Mouse (Mus musculus) adrenal gland, postnatal 25 days (tissue): ENCODE results near the gene Tspan4. TPM values are rescaled to one million over a fixed set of nuclear protein-coding genes. Genes with fewer than 3 reads are reported as not detected.

Experiments
- DNase-seq: peaks from one replicate; pipeline ENCODE4 v3.0.0; 2021; ENCODE audit warnings: mixed read lengths
- total RNA-seq: library from RNA; stranded (reverse); gene quantifications from 2 replicates; pipeline ENCODE4 v1.2.3, GENCODE M21; 2021

Tspan4 gene
- total RNA-seq, 1 experiment from 2014 or later, result 99.3 TPM

- no peak for DNase-seq
Observed at GRCm38 (mm10) chr7:141477578-141478269, 2.7 kb downstream of the Tspan4 start.

- DNase-seq, result no peak
Observed at GRCm38 (mm10) chr7:141478270-141478748, 3.3 kb downstream of the Tspan4 start.

- DNase-seq, result peak; percentile 52
Observed at GRCm38 (mm10) chr7:141480842-141481497, 5.9 kb downstream of the Tspan4 start.

- peak; percentile 51 for DNase-seq
Observed at GRCm38 (mm10) chr7:141481498-141482401, 6.7 kb downstream of the Tspan4 start.

GRCm38 (mm10) chr7:141482531-141483024, 7.5 kb downstream of the Tspan4 start:
- DNase-seq, result no peak

GRCm38 (mm10) chr7:141483114-141483653, 8.1 kb downstream of the Tspan4 start:
- DNase-seq, result no peak

- DNase-seq, result no peak
Observed at GRCm38 (mm10) chr7:141484186-141485120, 9.4 kb downstream of the Tspan4 start.

- DNase-seq, result no peak
Observed at GRCm38 (mm10) chr7:141485186-141485585, 10.1 kb downstream of the Tspan4 start.

- no peak for DNase-seq
Observed at GRCm38 (mm10) chr7:141485606-141486005, 10.6 kb downstream of the Tspan4 start.

GRCm38 (mm10) chr7:141486239-141486638, 11.2 kb downstream of the Tspan4 start:
- DNase-seq, result no peak

- DNase-seq, result no peak
Observed at GRCm38 (mm10) chr7:141487141-141487540, 12.1 kb downstream of the Tspan4 start.

GRCm38 (mm10) chr7:141491151-141491550, 16.1 kb downstream of the Tspan4 start:
- DNase-seq, result no peak

GRCm38 (mm10) chr7:141492738-141493137, 17.7 kb downstream of the Tspan4 start:
- no peak for DNase-seq

- DNase-seq, result no peak
Observed at GRCm38 (mm10) chr7:141493729-141494128, 18.7 kb downstream of the Tspan4 start.

- no peak for DNase-seq
Observed at GRCm38 (mm10) chr7:141495379-141495778, 20.3 kb downstream of the Tspan4 start.

GRCm38 (mm10) chr7:141495940-141496339, 20.9 kb downstream of the Tspan4 start:
- DNase-seq, result no peak

- no peak for DNase-seq
Observed at GRCm38 (mm10) chr7:141497600-141497999, 22.6 kb downstream of the Tspan4 start.

GRCm38 (mm10) chr7:141501820-141502555, 26.9 kb downstream of the Tspan4 start:
- peak; percentile 54 for DNase-seq

- DNase-seq, result no peak
Observed at GRCm38 (mm10) chr7:141502556-141502905, 27.5 kb downstream of the Tspan4 start.

GRCm38 (mm10) chr7:141506278-141506677, 31.2 kb downstream of the Tspan4 start:
- no peak for DNase-seq
